Mouse (Mus musculus): ENCODE results near the gene Ankrd34a.

GRCm38 (mm10) chr3:96548824-96549223 is 47.6 kb upstream of the Ankrd34a start:
- TF ChIP-seq CTCF (IDR thresholded peaks at IDR 0.05; ENCODE audit: extremely low read depth, insufficient read length, insufficient replicate concordance, low read depth, low read length) (no peak), POLR2A (IDR thresholded peaks at IDR 0.05; ENCODE audit: low read depth, low read length) (no peak)

All from small intestine, adult 2 months (tissue).